Mouse (Mus musculus): ENCODE results near the gene Ppfia1. TPM values are rescaled to one million over a fixed set of nuclear protein-coding genes. Genes with fewer than 3 reads are reported as not detected.

The Ppfia1 gene
- total and polyA plus RNA-seq, 3 experiments: 29.3 to 46.6 (median 41.3) TPM

DNA sequence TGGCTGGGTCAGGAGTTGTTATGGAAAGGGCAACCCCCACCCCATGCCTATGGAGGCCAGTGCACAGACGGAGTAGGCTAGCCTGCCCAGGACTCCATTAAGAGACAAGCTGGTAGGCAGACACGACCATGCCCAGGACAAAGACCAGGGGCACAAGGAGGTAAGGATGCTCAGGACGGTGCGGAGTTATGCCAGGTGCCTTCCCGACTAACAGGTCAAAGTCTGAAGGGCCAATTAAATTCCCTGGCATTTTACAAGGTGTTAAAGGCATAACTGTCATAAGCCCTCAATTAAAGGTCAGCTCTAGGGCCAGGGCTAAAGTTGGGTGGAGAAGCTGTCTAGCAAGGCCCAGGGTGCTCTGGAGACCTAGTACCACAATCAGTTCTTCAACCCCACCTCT is 84.8 kb downstream of the Ppfia1 start:
- in situ Hi-C loops (cut with MboI; ENCODE audit: low pct_ligation_motif_present, low pct_unique_long_range_greater_than_20kb, low sequenced_read_pairs) (no loop called here), dilution Hi-C loops (cut with MboI; ENCODE audit: extremely low pct_ligation_motif_present, extremely low pct_unique_long_range_greater_than_20kb, low sequenced_read_pairs) (no loop called here)
- DNase-seq (ENCODE audit: extremely low read depth): no peak
- peaks cover 27% of the 10 kb centered on the region for H3K27me3 ChIP-seq (replicated peaks)
- H3K4me3 ChIP-seq (replicated peaks in 1 of 3; ENCODE audit: low read depth in 2 of 3, low read length in 2 of 3, poor library complexity in 1 of 3): no peak overlapping the region
- H3K36me3 ChIP-seq (replicated peaks in 1 of 2; ENCODE audit: control insufficient read depth in 1 of 2, insufficient read depth in 1 of 2, low read length in 1 of 2): no peaks in the 10 kb centered on the region
- H3K79me2 ChIP-seq (replicated peaks; ENCODE audit: control insufficient read depth, extremely low read depth, insufficient read depth, poor library complexity, severe bottlenecking): no peaks in the 10 kb centered on the region
- peaks cover 6% of the 10 kb centered on the region for H3K9me3 ChIP-seq (replicated peaks; ENCODE audit: low read length)
- H3K4me1 ChIP-seq (ENCODE audit: control insufficient read depth in 1 of 2, insufficient read depth in 2 of 2): no peaks in the 10 kb centered on the region
- H3K4me2 ChIP-seq (ENCODE audit: insufficient read depth, low read depth, poor library complexity, severe bottlenecking): no peak overlapping the region
- TF ChIP-seq USF2 (conservative IDR thresholded peaks at IDR 0.05; ENCODE audit: low read depth, low read length) (no peak), MEF2A (IDR thresholded peaks at IDR 0.05; ENCODE audit: borderline replicate concordance, low read depth, low read length) (no peak), ZNF384 (IDR thresholded peaks at IDR 0.05; ENCODE audit: low read depth, low read length) (no peak), POLR2AphosphoS2 (IDR thresholded peaks at IDR 0.05; ENCODE audit: low read depth, low read length) (no peak), ELF1 (IDR thresholded peaks at IDR 0.05; ENCODE audit: low read depth, low read length) (no peak), SIN3A (IDR thresholded peaks at IDR 0.05; ENCODE audit: low read length) (no peak), KAT2A (IDR thresholded peaks at IDR 0.05; ENCODE audit: insufficient replicate concordance, low read length) (no peak), TCF12 (IDR thresholded peaks at IDR 0.05; ENCODE audit: low read depth, low read length) (no peak), HCFC1 (IDR thresholded peaks at IDR 0.05; ENCODE audit: low read depth, low read length) (no peak), PAX5 (IDR thresholded peaks at IDR 0.05; ENCODE audit: low read length) (no peak), NELFE (IDR thresholded peaks at IDR 0.05; ENCODE audit: low read depth, low read length) (no peak), CTCF (conservative IDR thresholded peaks at IDR 0.05 in 1 of 2, IDR thresholded peaks at IDR 0.05 in 1 of 2; ENCODE audit: low read depth in 2 of 2, low read length in 2 of 2) (no peak), CHD2 (IDR thresholded peaks at IDR 0.05; ENCODE audit: low read length) (no peak), MXI1 (IDR thresholded peaks at IDR 0.05; ENCODE audit: low read depth, low read length) (no peak), ETS1 (conservative IDR thresholded peaks at IDR 0.05; ENCODE audit: low read depth, low read length) (no peak), JUND (conservative IDR thresholded peaks at IDR 0.05; ENCODE audit: low read depth, low read length) (no peak), IRF4 (IDR thresholded peaks at IDR 0.05; ENCODE audit: low read depth, low read length) (no peak)
- H3K27ac ChIP-seq (ENCODE audit: insufficient read depth, low read depth): no peak overlapping the region
- no peak overlapping the region for H3K9ac ChIP-seq (ENCODE audit: insufficient read depth, low read depth)

DNA sequence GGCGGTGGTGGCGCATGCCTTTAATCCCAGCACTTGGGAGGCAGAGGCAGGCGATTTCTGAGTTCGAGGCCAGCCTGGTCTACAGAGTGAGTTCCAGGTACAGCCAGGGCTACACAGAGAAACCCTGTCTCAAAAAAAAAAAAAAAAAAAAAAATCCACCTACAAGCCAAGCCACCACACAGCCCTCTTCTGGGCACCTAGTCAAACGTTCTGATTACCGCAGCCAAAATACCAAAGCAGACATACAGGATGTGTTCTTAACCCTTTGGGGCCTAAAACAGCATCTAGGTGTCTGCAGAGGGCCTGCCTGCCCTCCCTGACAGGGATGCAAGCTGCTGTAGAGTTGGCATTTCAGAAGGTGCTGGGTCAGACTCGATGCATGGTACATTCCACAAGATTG is 91.0 kb downstream of the Ppfia1 start:
- no peaks in the 10 kb centered on the region for H3K36me3 ChIP-seq (replicated peaks in 1 of 2; ENCODE audit: control insufficient read depth in 1 of 2, insufficient read depth in 1 of 2, low read length in 1 of 2)
- H3K27me3 ChIP-seq (replicated peaks): peaks cover 69% of the 10 kb centered on the region
- H3K4me2 ChIP-seq (ENCODE audit: insufficient read depth, low read depth, poor library complexity, severe bottlenecking): no peak overlapping the region
- dilution Hi-C loops (cut with MboI; ENCODE audit: extremely low pct_ligation_motif_present, extremely low pct_unique_long_range_greater_than_20kb, low sequenced_read_pairs): no loop called here
- in situ Hi-C loops (cut with MboI; ENCODE audit: low pct_ligation_motif_present, low pct_unique_long_range_greater_than_20kb, low sequenced_read_pairs): no loop called here
- H3K4me1 ChIP-seq (ENCODE audit: control insufficient read depth in 1 of 2, insufficient read depth in 2 of 2): peaks cover 0 to 2% of the 10 kb centered on the region in 2 experiments; a peak in 2 of 4 replicates
- no peaks in the 10 kb centered on the region for H3K79me2 ChIP-seq (replicated peaks; ENCODE audit: control insufficient read depth, extremely low read depth, insufficient read depth, poor library complexity, severe bottlenecking)
- peaks cover 7% of the 10 kb centered on the region for H3K9me3 ChIP-seq (replicated peaks; ENCODE audit: low read length)
- DNase-seq (ENCODE audit: extremely low read depth): no peak
- no peak overlapping the region for H3K4me3 ChIP-seq (replicated peaks in 1 of 3; ENCODE audit: low read depth in 2 of 3, low read length in 2 of 3, poor library complexity in 1 of 3)
- no peak overlapping the region for H3K27ac ChIP-seq (ENCODE audit: insufficient read depth, low read depth)
- TF ChIP-seq SIN3A (IDR thresholded peaks at IDR 0.05; ENCODE audit: low read length) (no peak), BHLHE40 (IDR thresholded peaks at IDR 0.05; ENCODE audit: low read depth, low read length) (no peak), RAD21 (IDR thresholded peaks at IDR 0.05; ENCODE audit: low read depth, low read length) (no peak), E2F4 (IDR thresholded peaks at IDR 0.05; ENCODE audit: insufficient replicate concordance, low read depth, low read length) (no peak), RCOR1 (conservative IDR thresholded peaks at IDR 0.05; ENCODE audit: low read depth, low read length) (no peak), MEF2A (IDR thresholded peaks at IDR 0.05; ENCODE audit: borderline replicate concordance, low read depth, low read length) (no peak), ZNF384 (IDR thresholded peaks at IDR 0.05; ENCODE audit: low read depth, low read length) (no peak), USF2 (conservative IDR thresholded peaks at IDR 0.05; ENCODE audit: low read depth, low read length) (no peak), POLR2AphosphoS2 (IDR thresholded peaks at IDR 0.05; ENCODE audit: low read depth, low read length) (no peak)
- no peak overlapping the region for H3K9ac ChIP-seq (ENCODE audit: insufficient read depth, low read depth)
